8 mouse cellular contexts compared by ENCODE assay signal in genomic region chr6:83033249-83034185, GRCm38 (mm10). TPM values are rescaled to one million over a fixed set of nuclear protein-coding genes. Genes with fewer than 3 reads are reported as not detected.
DNase-seq lines count a peak whose midpoint lies in the region; ATAC-seq and TF ChIP-seq lines count a peak whose summit lies in the region.

Gene Dok1 (minus strand): TSS chr6:83033471.
Gene Loxl3 (plus strand): TSS chr6:83034173.

- DNase-seq in adrenal gland, postnatal 10 days = peak; percentile 85
- DNase-seq in heart, postnatal 36 days = peak; percentile 74 to 80
- DNase-seq in limb, embryonic 10.5 days (ENCODE audit: low spot score) = peak; percentile 86
- DNase-seq in midbrain, embryonic 10.5 days (ENCODE audit: low spot score) = peak; percentile 79
- DNase-seq in spleen, postnatal 10 days (ENCODE audit: low spot score in 2 of 2) = peak; percentile 77 to 78
- no peak for DNase-seq in cerebellum, postnatal 36 days

- H3K9me3 ChIP-seq in E14TG2a.4 (ENCODE audit: low read length) = no peaks in the 10 kb centered on the region
- H3K9me3 ChIP-seq in forebrain, embryonic 13.5 days (replicated peaks) = no peaks in the 10 kb centered on the region
- no peaks in the 10 kb centered on the region for H3K9me3 ChIP-seq in limb, embryonic 10.5 days (replicated peaks)
- H3K9me3 ChIP-seq in midbrain, embryonic 10.5 days (replicated peaks) = no peaks in the 10 kb centered on the region

- peak within 1 kb of the TSS; percentile 60 for H3K9ac ChIP-seq in forebrain, embryonic 13.5 days

- H3K4me2 ChIP-seq in forebrain, embryonic 13.5 days = peak within 1 kb of the TSS; percentile 70

- no peak for TF ChIP-seq CTCF in E14TG2a.4 (conservative IDR thresholded peaks at IDR 0.05; ENCODE audit: low read length)

- peaks cover 53% of the 10 kb centered on the region for H3K4me1 ChIP-seq in E14TG2a.4 (replicated peaks; ENCODE audit: low read depth, low read length)
- H3K4me1 ChIP-seq in forebrain, embryonic 13.5 days = peaks cover 40% of the 10 kb centered on the region
- H3K4me1 ChIP-seq in limb, embryonic 10.5 days = peaks cover 44% of the 10 kb centered on the region
- peaks cover 56% of the 10 kb centered on the region for H3K4me1 ChIP-seq in midbrain, embryonic 10.5 days

- H3K36me3 ChIP-seq in E14TG2a.4 (ENCODE audit: insufficient read depth, low read length) = no peaks in the 10 kb centered on the region
- H3K36me3 ChIP-seq in forebrain, embryonic 13.5 days (ENCODE audit: poor library complexity, severe bottlenecking) = no peaks in the 10 kb centered on the region
- no peaks in the 10 kb centered on the region for H3K36me3 ChIP-seq in limb, embryonic 10.5 days
- 0 out of 2 replicates have a peak, but pooled peaks cover 5% of the 10 kb centered on the region for H3K36me3 ChIP-seq in midbrain, embryonic 10.5 days

- under 1% methylated on average over 47 of the region's 51 CpGs for WGBS in forebrain, embryonic 13.5 days
- under 1% methylated on average over 51 of the region's 51 CpGs for WGBS in limb, embryonic 10.5 days
- WGBS in midbrain, embryonic 10.5 days = under 1% methylated on average over 51 of the region's 51 CpGs

- peaks cover 97% of the 10 kb centered on the region for H3K27me3 ChIP-seq in E14TG2a.4 (ENCODE audit: insufficient read depth, low read length)
- peaks cover 47% of the 10 kb centered on the region for H3K27me3 ChIP-seq in forebrain, embryonic 13.5 days
- H3K27me3 ChIP-seq in limb, embryonic 10.5 days (ENCODE audit: low read depth, poor library complexity, severe bottlenecking) = peaks cover 82% of the 10 kb centered on the region
- H3K27me3 ChIP-seq in midbrain, embryonic 10.5 days (ENCODE audit: low read depth, poor library complexity, severe bottlenecking) = peaks cover 92% of the 10 kb centered on the region

- intact Hi-C loops in heart, postnatal 36 days (cut with DNase I) = loop anchor here (2.0 kb wide), 1 partner anchor 37 kb away; no protein-coding TSS in a partner anchor

- ATAC-seq in forebrain, embryonic 13.5 days = peak; percentile 71

- H3K4me3 ChIP-seq in E14TG2a.4 (replicated peaks; ENCODE audit: low read length) = peak within 1 kb of the TSS; percentile 78
- peak within 1 kb of the TSS; percentile 55 for H3K4me3 ChIP-seq in forebrain, embryonic 13.5 days
- peak within 1 kb of the TSS; percentile 66 for H3K4me3 ChIP-seq in limb, embryonic 10.5 days
- peak within 1 kb of the TSS; percentile 60 for H3K4me3 ChIP-seq in midbrain, embryonic 10.5 days

- peak within 1 kb of the TSS; percentile 22; the same call in 1 of the 2 replicates for H3K27ac ChIP-seq in forebrain, embryonic 13.5 days
- peak within 1 kb of the TSS; percentile 88 for H3K27ac ChIP-seq in limb, embryonic 10.5 days
- peak within 1 kb of the TSS; percentile 84 for H3K27ac ChIP-seq in midbrain, embryonic 10.5 days (replicated peaks)

RNA-seq across cellular contexts. Expression of gene Dok1, which starts in this region (rescaled TPM):
- total RNA-seq in adrenal gland, postnatal 10 days (2021) = 10 to 100 TPM in 1 of 2 experiments, 1 to 10 TPM in 1; 9.8 to 11.2 TPM
- polyA plus RNA-seq in forebrain, embryonic 13.5 days (2015; fragmentation: Nextera tagmentation; extraction: Ambion mirVana) = 2.8 and 3.8 TPM in 2 replicates
- total RNA-seq in heart, postnatal 36 days (2021) = 1 to 10 TPM; 2.8 to 4.3 TPM
- polyA plus RNA-seq in limb, embryonic 10.5 days (2016; fragmentation: Nextera tagmentation; extraction: Ambion mirVana) = 9.8 and 14.9 TPM in 2 replicates
- 8.8 and 9.9 TPM in 2 replicates for polyA plus RNA-seq in midbrain, embryonic 10.5 days (2016; fragmentation: Nextera tagmentation; extraction: Ambion mirVana)

RNA-seq across cellular contexts. Expression of gene Loxl3, which starts in this region (rescaled TPM):
- 1 to 10 TPM; 4.8 to 6.0 TPM for total RNA-seq in adrenal gland, postnatal 10 days (2021)
- 5.4 and 6.2 TPM in 2 replicates for polyA plus RNA-seq in forebrain, embryonic 13.5 days (2015; fragmentation: Nextera tagmentation; extraction: Ambion mirVana)
- 1 to 10 TPM; 2.9 to 3.1 TPM for total RNA-seq in heart, postnatal 36 days (2021)
- 6.3 and 12.8 TPM in 2 replicates for polyA plus RNA-seq in limb, embryonic 10.5 days (2016; fragmentation: Nextera tagmentation; extraction: Ambion mirVana)
- polyA plus RNA-seq in midbrain, embryonic 10.5 days (2016; fragmentation: Nextera tagmentation; extraction: Ambion mirVana) = 7.9 and 9.3 TPM in 2 replicates

Comparison
In these comparisons a context has a peak if more than half of its experiments do, and no peak if none do; other contexts are left out.
1. DNase-seq: peak in adrenal gland, postnatal 10 days (single experiment), heart, postnatal 36 days (2 of 2), limb, embryonic 10.5 days (single experiment), midbrain, embryonic 10.5 days (single experiment) and spleen, postnatal 10 days (2 of 2); none in cerebellum, postnatal 36 days (0 of 2).
2. H3K27ac ChIP-seq: peak in every context shown above with its lines; median percentile 88 in limb, embryonic 10.5 days; 84 in midbrain, embryonic 10.5 days; 22 in forebrain, embryonic 13.5 days.
3. Peak in every context shown above with its lines, with median percentiles within 50 percentile points of each other: H3K4me3 ChIP-seq.